Mouse (Mus musculus): ENCODE measurements at regions not wholly inside any gene's neighbourhood (a gene's known extent, or its start where the extent isn't known, plus 50 kb on each side); places are given as distances from the start of the nearest gene placed in this dataset.

DNA sequence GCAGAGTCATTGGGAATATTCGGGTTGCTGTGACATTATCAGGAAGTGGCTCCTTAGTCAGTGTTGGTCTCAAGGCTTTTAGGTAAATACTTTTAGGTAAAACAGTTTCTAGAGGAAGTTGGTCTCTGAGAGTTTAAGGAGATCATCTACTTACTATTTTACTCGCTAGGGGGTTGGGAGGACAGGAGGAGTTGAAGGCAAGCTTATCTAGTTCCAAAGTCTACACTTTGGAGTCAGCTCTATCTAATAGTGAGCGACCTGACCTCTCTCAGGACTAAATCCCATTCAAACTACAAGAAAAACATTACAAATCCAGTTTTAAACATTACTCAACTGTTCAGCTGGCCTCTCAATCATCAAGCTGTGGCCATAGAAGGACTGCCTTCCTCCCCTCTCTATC is 287.1 kb downstream of the Maf start:
- Histone ChIP-seq H3K36me3 (ENCODE audit: control insufficient read depth, insufficient read depth, low read length) (no peaks in the 10 kb centered on the region), H3K27ac (ENCODE audit: control insufficient read depth, insufficient read depth, low read length) (no peak overlapping the region), H3K4me3 (ENCODE audit: control insufficient read depth, insufficient read depth, low read length) (no peak overlapping the region), H3K4me1 (replicated peaks; ENCODE audit: control insufficient read depth, insufficient read depth, low read length) (peaks cover 21% of the 10 kb centered on the region), H3K27me3 (ENCODE audit: control insufficient read depth, insufficient read depth, low read length) (no peaks in the 10 kb centered on the region)
- no peak for TF ChIP-seq CTCF (IDR thresholded peaks at IDR 0.05; ENCODE audit: borderline replicate concordance, control insufficient read depth, extremely low read depth, insufficient read depth, low read length, poor library complexity)
- TF ChIP-seq POLR2A (IDR thresholded peaks at IDR 0.05; ENCODE audit: control insufficient read depth, extremely low read depth, insufficient read depth, low read length, poor library complexity): no peak
- DNase-seq: no peak
- WGBS: 64% methylated on average over 3 of the region's 3 CpGs

DNA sequence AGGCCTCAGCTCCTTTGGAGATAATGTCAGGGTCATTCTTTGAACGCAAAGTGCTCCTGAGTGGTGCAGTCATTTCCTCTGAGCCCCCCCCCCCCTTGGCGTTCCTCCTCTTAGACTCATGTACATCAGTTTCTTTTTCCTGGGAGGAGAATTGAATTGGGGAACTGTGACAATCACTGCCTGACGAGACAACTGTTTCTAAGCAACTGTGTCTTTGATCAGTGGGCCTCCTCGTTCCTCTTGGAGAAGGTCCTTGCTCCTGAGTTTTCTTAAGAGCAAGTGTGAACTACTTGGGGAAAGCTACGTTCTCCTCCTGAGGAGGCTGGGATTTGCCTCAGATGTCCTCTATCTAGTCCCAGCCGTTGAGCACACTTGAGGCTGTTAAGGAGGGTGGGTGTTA is 287.5 kb downstream of the Maf start:
- Histone ChIP-seq H3K27me3 (ENCODE audit: control insufficient read depth, insufficient read depth, low read length) (no peaks in the 10 kb centered on the region), H3K36me3 (ENCODE audit: control insufficient read depth, insufficient read depth, low read length) (no peaks in the 10 kb centered on the region), H3K4me3 (ENCODE audit: control insufficient read depth, insufficient read depth, low read length) (no peak overlapping the region), H3K27ac (ENCODE audit: control insufficient read depth, insufficient read depth, low read length) (no peak overlapping the region), H3K4me1 (replicated peaks; ENCODE audit: control insufficient read depth, insufficient read depth, low read length) (peaks cover 21% of the 10 kb centered on the region)
- no peak for TF ChIP-seq POLR2A (IDR thresholded peaks at IDR 0.05; ENCODE audit: control insufficient read depth, extremely low read depth, insufficient read depth, low read length, poor library complexity)
- TF ChIP-seq CTCF (IDR thresholded peaks at IDR 0.05; ENCODE audit: borderline replicate concordance, control insufficient read depth, extremely low read depth, insufficient read depth, low read length, poor library complexity): no peak
- WGBS: 63% methylated on average over 6 of the region's 6 CpGs
- DNase-seq: no peak

DNA sequence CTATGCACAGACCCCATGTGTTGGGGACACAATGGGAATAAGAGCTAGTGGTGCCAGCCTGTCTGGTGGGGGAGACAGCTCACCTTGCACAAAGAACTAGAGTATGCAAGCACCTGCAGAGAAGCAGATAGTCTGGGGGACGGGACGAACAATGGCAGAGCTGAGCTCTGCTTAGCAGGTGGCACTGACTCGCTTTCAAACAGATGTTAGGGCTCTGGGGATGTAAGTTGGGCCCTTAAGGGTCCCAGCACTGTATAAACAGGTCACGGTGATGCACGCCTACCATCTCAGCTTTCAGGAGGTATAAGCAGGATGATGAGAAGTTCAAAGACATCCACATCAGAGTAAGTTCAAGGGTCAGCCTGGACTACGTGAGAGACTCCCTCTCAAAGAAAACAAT is 289.5 kb downstream of the Maf start:
- no peaks in the 10 kb centered on the region for H3K36me3 ChIP-seq (ENCODE audit: control insufficient read depth, insufficient read depth, low read length)
- WGBS: 46% methylated on average over 6 of the region's 6 CpGs
- no peak overlapping the region for H3K4me3 ChIP-seq (ENCODE audit: control insufficient read depth, insufficient read depth, low read length)
- TF ChIP-seq CTCF (IDR thresholded peaks at IDR 0.05; ENCODE audit: borderline replicate concordance, control insufficient read depth, extremely low read depth, insufficient read depth, low read length, poor library complexity) (no peak), POLR2A (IDR thresholded peaks at IDR 0.05; ENCODE audit: control insufficient read depth, extremely low read depth, insufficient read depth, low read length, poor library complexity) (no peak)
- no peaks in the 10 kb centered on the region for H3K27me3 ChIP-seq (ENCODE audit: control insufficient read depth, insufficient read depth, low read length)
- H3K27ac ChIP-seq (ENCODE audit: control insufficient read depth, insufficient read depth, low read length): no peak overlapping the region
- DNase-seq: peak; percentile 41
- peaks cover 28% of the 10 kb centered on the region for H3K4me1 ChIP-seq (replicated peaks; ENCODE audit: control insufficient read depth, insufficient read depth, low read length)

GRCm38 (mm10) chr8:115414061-115414473 is 293.5 kb downstream of the Maf start:
- peaks cover 23% of the 10 kb centered on the region for H3K4me1 ChIP-seq (replicated peaks; ENCODE audit: control insufficient read depth, insufficient read depth, low read length)
- whole genome bisulfite sequencing: 3% methylated on average over 7 of the region's 7 CpGs
- no peak overlapping the region for H3K4me3 ChIP-seq (ENCODE audit: control insufficient read depth, insufficient read depth, low read length)
- no peak for TF ChIP-seq CTCF (IDR thresholded peaks at IDR 0.05; ENCODE audit: borderline replicate concordance, control insufficient read depth, extremely low read depth, insufficient read depth, low read length, poor library complexity)
- TF ChIP-seq POLR2A (IDR thresholded peaks at IDR 0.05; ENCODE audit: control insufficient read depth, extremely low read depth, insufficient read depth, low read length, poor library complexity): no peak
- DNase-seq: peak; percentile 80
- H3K36me3 ChIP-seq (ENCODE audit: control insufficient read depth, insufficient read depth, low read length): no peaks in the 10 kb centered on the region
- peak overlapping the region; percentile 67 for H3K27ac ChIP-seq (ENCODE audit: control insufficient read depth, insufficient read depth, low read length)
- no peaks in the 10 kb centered on the region for H3K27me3 ChIP-seq (ENCODE audit: control insufficient read depth, insufficient read depth, low read length)

DNA sequence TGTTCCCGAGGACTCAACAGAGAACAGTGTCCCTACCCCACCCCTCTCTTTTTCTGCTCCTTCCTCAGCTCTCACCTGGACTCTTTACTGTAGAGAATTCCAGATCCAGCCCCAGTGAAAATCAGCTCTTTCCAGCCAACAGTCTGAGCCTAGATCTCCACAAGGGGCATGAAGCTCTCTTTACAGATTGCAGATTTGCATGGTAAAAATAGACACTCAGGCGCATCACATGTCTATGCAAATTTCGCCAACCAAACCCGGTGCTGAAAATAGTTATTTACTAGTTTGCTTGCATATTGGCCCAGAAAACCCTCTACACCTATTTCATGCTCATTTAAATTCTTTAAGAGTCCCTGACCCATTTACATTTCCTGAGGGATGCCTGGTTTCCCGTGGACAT is 295.8 kb downstream of the Maf start:
- Histone ChIP-seq H3K36me3 (ENCODE audit: control insufficient read depth, insufficient read depth, low read length) (no peaks in the 10 kb centered on the region), H3K4me3 (ENCODE audit: control insufficient read depth, insufficient read depth, low read length) (no peak overlapping the region), H3K27me3 (ENCODE audit: control insufficient read depth, insufficient read depth, low read length) (no peaks in the 10 kb centered on the region), H3K4me1 (replicated peaks; ENCODE audit: control insufficient read depth, insufficient read depth, low read length) (peaks cover 7% of the 10 kb centered on the region), H3K27ac (ENCODE audit: control insufficient read depth, insufficient read depth, low read length) (no peak overlapping the region)
- TF ChIP-seq POLR2A (IDR thresholded peaks at IDR 0.05; ENCODE audit: control insufficient read depth, extremely low read depth, insufficient read depth, low read length, poor library complexity) (no peak), CTCF (IDR thresholded peaks at IDR 0.05; ENCODE audit: borderline replicate concordance, control insufficient read depth, extremely low read depth, insufficient read depth, low read length, poor library complexity) (no peak)
- 87% methylated on average over 5 of the region's 5 CpGs for WGBS
- no peak for DNase-seq

GRCm38 (mm10) chr8:115411061-115411460 is 296.5 kb downstream of the Maf start:
- no peak for DNase-seq
- Histone ChIP-seq H3K27ac (ENCODE audit: control insufficient read depth, insufficient read depth, low read length) (no peak overlapping the region), H3K27me3 (ENCODE audit: control insufficient read depth, insufficient read depth, low read length) (no peaks in the 10 kb centered on the region), H3K36me3 (ENCODE audit: control insufficient read depth, insufficient read depth, low read length) (no peaks in the 10 kb centered on the region), H3K4me3 (ENCODE audit: control insufficient read depth, insufficient read depth, low read length) (no peak overlapping the region), H3K4me1 (replicated peaks; ENCODE audit: control insufficient read depth, insufficient read depth, low read length) (peaks cover 7% of the 10 kb centered on the region)
- no peak for TF ChIP-seq CTCF (IDR thresholded peaks at IDR 0.05; ENCODE audit: borderline replicate concordance, control insufficient read depth, extremely low read depth, insufficient read depth, low read length, poor library complexity)
- no peak for TF ChIP-seq POLR2A (IDR thresholded peaks at IDR 0.05; ENCODE audit: control insufficient read depth, extremely low read depth, insufficient read depth, low read length, poor library complexity)
- WGBS: 99% methylated on average over 4 of the region's 4 CpGs

DNA sequence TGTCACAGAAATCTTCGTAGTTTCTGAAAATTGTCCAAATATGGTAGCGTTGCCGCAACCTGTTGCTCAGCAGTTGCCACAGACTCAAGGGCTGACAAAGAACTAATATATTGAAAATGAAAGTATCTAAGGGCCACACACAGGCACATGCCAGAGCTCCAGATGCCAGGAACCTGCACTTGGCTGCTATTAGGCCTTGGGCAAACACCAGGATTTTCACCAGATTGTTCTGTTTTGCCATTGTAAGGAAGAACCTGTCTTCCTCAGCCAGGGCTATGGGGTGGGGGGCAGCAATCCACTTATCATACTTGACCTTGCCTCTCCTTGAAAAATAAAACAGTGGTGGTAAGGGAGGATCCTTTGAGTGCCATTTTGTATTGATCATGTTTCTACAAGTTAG is 297.4 kb downstream of the Maf start:
- no peak for DNase-seq
- TF ChIP-seq CTCF (IDR thresholded peaks at IDR 0.05; ENCODE audit: borderline replicate concordance, control insufficient read depth, extremely low read depth, insufficient read depth, low read length, poor library complexity) (no peak), POLR2A (IDR thresholded peaks at IDR 0.05; ENCODE audit: control insufficient read depth, extremely low read depth, insufficient read depth, low read length, poor library complexity) (no peak)
- Histone ChIP-seq H3K27me3 (ENCODE audit: control insufficient read depth, insufficient read depth, low read length) (no peaks in the 10 kb centered on the region), H3K36me3 (ENCODE audit: control insufficient read depth, insufficient read depth, low read length) (no peaks in the 10 kb centered on the region), H3K4me3 (ENCODE audit: control insufficient read depth, insufficient read depth, low read length) (no peak overlapping the region), H3K27ac (ENCODE audit: control insufficient read depth, insufficient read depth, low read length) (no peak overlapping the region), H3K4me1 (replicated peaks; ENCODE audit: control insufficient read depth, insufficient read depth, low read length) (peaks cover 7% of the 10 kb centered on the region)
- WGBS: 94% methylated on average over 3 of the region's 3 CpGs
